24 mouse cellular contexts compared by ENCODE assay signal in genomic region chr13:18081443-18082119, GRCm38 (mm10).
"Had no signal": no experiment of that assay in that cellular context is flagged by ENCODE, and none has a peak within 500 bp of the region (broad histone marks: within the 10 kb centered on the region; RNA-seq: fewer than 3 reads in every experiment).

No protein-coding gene starts in this region.

- H3K27ac ChIP-seq: gastrocnemius, adult 2 months; heart, embryonic 10.5 days; heart, embryonic 13.5 days; heart, embryonic 15.5 days; hindbrain, embryonic 13.5 days; hindbrain, embryonic 15.5 days; hindbrain, postnatal 0 days; layer of hippocampus, adult 2 months; limb, embryonic 13.5 days; limb, embryonic 15.5 days; liver, embryonic 12.5 days; liver, embryonic 14.5 days had no signal

- H3K4me2 ChIP-seq: heart, embryonic 13.5 days; heart, embryonic 15.5 days; hindbrain, embryonic 13.5 days; hindbrain, embryonic 15.5 days; limb, embryonic 13.5 days; limb, embryonic 15.5 days; liver, embryonic 12.5 days had no signal

- ATAC-seq: hindbrain, postnatal 0 days; liver, embryonic 12.5 days had no signal

- H3K9me3 ChIP-seq: heart, embryonic 10.5 days; heart, embryonic 13.5 days; heart, embryonic 15.5 days; hindbrain, embryonic 13.5 days; hindbrain, embryonic 15.5 days; limb, embryonic 13.5 days; limb, embryonic 15.5 days; liver, embryonic 12.5 days had no signal

- H3K27me3 ChIP-seq: heart, embryonic 13.5 days; heart, embryonic 15.5 days; hindbrain, embryonic 13.5 days; hindbrain, embryonic 15.5 days; limb, embryonic 13.5 days; limb, embryonic 15.5 days; liver, embryonic 12.5 days had no signal

- H3K36me3 ChIP-seq: heart, embryonic 10.5 days; heart, embryonic 13.5 days; heart, embryonic 15.5 days; hindbrain, embryonic 13.5 days; hindbrain, embryonic 15.5 days; limb, embryonic 13.5 days; limb, embryonic 15.5 days; liver, embryonic 12.5 days had no signal

- H3K4me1 ChIP-seq: heart, embryonic 10.5 days; heart, embryonic 13.5 days; heart, embryonic 15.5 days; hindbrain, embryonic 13.5 days; hindbrain, embryonic 15.5 days; limb, embryonic 13.5 days; limb, embryonic 15.5 days; liver, embryonic 12.5 days had no signal

- H3K9ac ChIP-seq: heart, embryonic 13.5 days; heart, embryonic 15.5 days; hindbrain, embryonic 13.5 days; hindbrain, embryonic 15.5 days; limb, embryonic 13.5 days; limb, embryonic 15.5 days; liver, embryonic 12.5 days; liver, embryonic 14.5 days had no signal

- H3K4me3 ChIP-seq: gastrocnemius, adult 2 months; heart, embryonic 10.5 days; heart, embryonic 13.5 days; heart, embryonic 15.5 days; hindbrain, embryonic 13.5 days; hindbrain, embryonic 15.5 days; layer of hippocampus, adult 2 months; limb, embryonic 13.5 days; limb, embryonic 15.5 days; liver, embryonic 12.5 days had no signal

- DNase-seq: gastrocnemius, adult 2 months; gastrocnemius, postnatal 10 days; gastrocnemius, postnatal 25 days; heart, adult 18-20 months; heart, postnatal 14 days; heart, postnatal 36 days; kidney, adult 18-20 months; kidney, adult 8-10 months; kidney, postnatal 10 days; kidney, postnatal 25 days; kidney, postnatal 4 days; layer of hippocampus, postnatal 36 days; left cerebral cortex, postnatal 4 days had no signal
